Mouse (Mus musculus) cerebellum, adult 2 months (tissue): Measurements from ENCODE around the gene Nploc4.

ENCODE experiments used
- CTCF ChIP-seq: fragments of 200-500 bp; IDR thresholded peaks from 2 replicates; pipeline ENCODE4 v1.5.1; 2011; ENCODE audit warnings: low read depth, mild to moderate bottlenecking, control low read depth, low read length, moderate library complexity, borderline replicate concordance; ENCODE audit not compliant: insufficient read depth
- POLR2A ChIP-seq: fragments of 200-500 bp; IDR thresholded peaks from 2 replicates; pipeline ENCODE4 v1.6.1; 2011; ENCODE audit warnings: low read length, control low read depth, borderline replicate concordance; ENCODE audit not compliant: insufficient read depth

GRCm38 (mm10) chr11:120387157-120387556 is 50.4 kb downstream of the Nploc4 start:
- TF ChIP-seq CTCF (no peak), POLR2A (no peak)
